ENCODE assay signal across 14 mouse cellular contexts in genomic region chr4:128918187-128918586, GRCm38 (mm10). TPM values are rescaled to one million over a fixed set of nuclear protein-coding genes. Genes with fewer than 3 reads are reported as not detected.
A peak's percentile ranks its signal among the peaks of the same experiment; 100 is the strongest.
DNase-seq lines count a peak whose midpoint lies in the region; ATAC-seq and TF ChIP-seq lines count a peak whose summit lies in the region.
"Had no signal": no experiment of that assay in that cellular context is flagged by ENCODE, and none has a peak within 500 bp of the region (broad histone marks: within the 10 kb centered on the region; RNA-seq: fewer than 3 reads in every experiment).

No protein-coding gene starts in this region.

- 32% methylated on average over 3 of the region's 3 CpGs for WGBS in heart, embryonic 10.5 days
- 28% methylated on average over 3 of the region's 3 CpGs for WGBS in liver, adult 2 months
- WGBS in stomach, embryonic 16.5 days: 33% methylated on average over 3 of the region's 3 CpGs

- H3K27me3 ChIP-seq in heart, embryonic 10.5 days (ENCODE audit: insufficient read depth, poor library complexity, severe bottlenecking): peaks cover 9% of the 10 kb centered on the region; the same call in 1 of the 2 replicates
- no peaks in the 10 kb centered on the region for H3K27me3 ChIP-seq in liver, adult 2 months (ENCODE audit: control insufficient read depth, insufficient read depth, low read length)
- no peaks in the 10 kb centered on the region for H3K27me3 ChIP-seq in stomach, embryonic 16.5 days (ENCODE audit: control insufficient read depth, insufficient read depth, low read length)

- TF ChIP-seq POLR2A in liver, adult 2 months (IDR thresholded peaks at IDR 0.05; ENCODE audit: extremely low read depth, insufficient read depth, low read length): no peak

- H3K9me3 ChIP-seq in heart, embryonic 10.5 days: no peaks in the 10 kb centered on the region
- no peaks in the 10 kb centered on the region for H3K9me3 ChIP-seq in stomach, embryonic 16.5 days (replicated peaks; ENCODE audit: control insufficient read depth, low read length)

- H3K36me3 ChIP-seq in heart, embryonic 10.5 days: no peaks in the 10 kb centered on the region
- no peaks in the 10 kb centered on the region for H3K36me3 ChIP-seq in liver, adult 2 months (ENCODE audit: control insufficient read depth, insufficient read depth, low read length)
- H3K36me3 ChIP-seq in stomach, embryonic 16.5 days (ENCODE audit: control insufficient read depth, insufficient read depth, low read length): no peaks in the 10 kb centered on the region

- no peak overlapping the region for H3K27ac ChIP-seq in heart, embryonic 10.5 days
- H3K27ac ChIP-seq in liver, adult 2 months (replicated peaks; ENCODE audit: insufficient read depth, low read depth, low read length): no peak overlapping the region
- H3K27ac ChIP-seq in stomach, embryonic 16.5 days (ENCODE audit: low read length): no peak overlapping the region
- H3K27ac ChIP-seq: hindbrain, embryonic 14.5 days; macrophage had no signal

- H3K4me3 ChIP-seq in heart, embryonic 10.5 days: no peak overlapping the region
- H3K4me3 ChIP-seq in liver, adult 2 months (ENCODE audit: insufficient read depth, low read depth, low read length): no peak overlapping the region
- no peak overlapping the region for H3K4me3 ChIP-seq in stomach, embryonic 16.5 days (replicated peaks; ENCODE audit: low read length)

- no peak for TF ChIP-seq CTCF in liver, adult 2 months (IDR thresholded peaks at IDR 0.05; ENCODE audit: low read depth, low read length)

- H3K79me2 ChIP-seq in liver, adult 2 months (ENCODE audit: control insufficient read depth, insufficient read depth, low read length): no peaks in the 10 kb centered on the region

- H3K9ac ChIP-seq in liver, adult 2 months (ENCODE audit: low read depth, low read length): no peak overlapping the region
- H3K9ac ChIP-seq in stomach, embryonic 16.5 days (ENCODE audit: low read length): no peak overlapping the region
- H3K9ac ChIP-seq: hindbrain, embryonic 14.5 days had no signal

- ATAC-seq in stomach, embryonic 16.5 days (ENCODE audit: insufficient read depth, low FRiP score): peak; percentile 29; the same call in 1 of the 2 replicates
- ATAC-seq: CD4-positive, CD25-positive, alpha-beta regulatory T cell, adult 4 months had no signal

- peak; percentile 17 to 36 for DNase-seq in heart, adult 9 months (ENCODE audit: low spot score in 2 of 2)
- DNase-seq in heart, embryonic 10.5 days (ENCODE audit: low spot score): no peak
- peak; percentile 7 for DNase-seq in liver, adult 2 months (ENCODE audit: extremely low read depth, low read depth, low spot score)
- no peak for DNase-seq in liver
- peak; percentile 85 to 92 for DNase-seq in lung, adult 18-20 months
- DNase-seq in gastrocnemius, postnatal 25 days: no peak
- DNase-seq in spleen, postnatal 36 days (ENCODE audit: low spot score in 2 of 2): no peak
- DNase-seq: adrenal gland, postnatal 25 days; cerebellum, adult 11-12 months; thymus, postnatal 25 days had no signal

- peaks cover 13% of the 10 kb centered on the region; the same call in 1 of the 2 replicates for H3K4me1 ChIP-seq in heart, embryonic 10.5 days
- H3K4me1 ChIP-seq in liver, adult 2 months (ENCODE audit: control insufficient read depth, insufficient read depth, low read length): no peaks in the 10 kb centered on the region
- H3K4me1 ChIP-seq in stomach, embryonic 16.5 days (ENCODE audit: control insufficient read depth, insufficient read depth, low read length): peaks cover 9% of the 10 kb centered on the region; the same call in 1 of the 2 replicates

- no peak overlapping the region for H3K4me2 ChIP-seq in stomach, embryonic 16.5 days (ENCODE audit: low read depth, low read length)
- H3K4me2 ChIP-seq: hindbrain, embryonic 14.5 days had no signal

RNA-seq across cellular contexts. Expression of gene Trim62, which starts 34.8 kb away (rescaled TPM):
- polyA plus RNA-seq in heart, embryonic 10.5 days (2016; fragmentation: Nextera tagmentation; extraction: Ambion mirVana): 4.1 and 6.5 TPM in 2 replicates
- 0.28 and 0.34 TPM in 2 replicates for total RNA-seq in liver, adult 2 months (2014; rRNA removed)
- polyA plus RNA-seq in liver, adult 2 months (2012; rRNA removed): 0.67 and 1.0 TPM in 2 replicates
- 2.0 and 2.8 TPM in 2 replicates for polyA plus RNA-seq in stomach, embryonic 16.5 days (2015; fragmentation: Nextera tagmentation; extraction: Ambion mirVana)
- under 1 TPM; 0.59 to 0.88 TPM for total RNA-seq in gastrocnemius, postnatal 25 days (2021)

RNA-seq across cellular contexts. Expression of gene Azin2, which starts 44.1 kb away (rescaled TPM):
- polyA plus RNA-seq in heart, embryonic 10.5 days (2016; fragmentation: Nextera tagmentation; extraction: Ambion mirVana): 4.0 and 4.7 TPM in 2 replicates
- total RNA-seq in liver, adult 2 months (2014; rRNA removed): 5.4 and 5.7 TPM in 2 replicates
- 0.81 and 1.7 TPM in 2 replicates for polyA plus RNA-seq in liver, adult 2 months (2012; rRNA removed)
- 14.3 and 15.0 TPM in 2 replicates for polyA plus RNA-seq in stomach, embryonic 16.5 days (2015; fragmentation: Nextera tagmentation; extraction: Ambion mirVana)
- total RNA-seq in gastrocnemius, postnatal 25 days (2021): 1 to 10 TPM; 1.8 to 3.1 TPM

Comparison
In these comparisons a context has a peak if more than half of its experiments do, and no peak if none do; other contexts are left out.
1. DNase-seq: peak in heart, adult 9 months (2 of 2), liver, adult 2 months (single experiment) and lung, adult 18-20 months (2 of 2); none in heart, embryonic 10.5 days (single experiment), liver (single experiment), gastrocnemius, postnatal 25 days (single experiment) and spleen, postnatal 36 days (0 of 2).